Mouse (Mus musculus) small intestine, adult 2 months (tissue): ENCODE data around the gene Gramd1c.

Source experiments
- CTCF ChIP-seq: fragments of 200-500 bp; IDR thresholded peaks from 2 replicates; pipeline ENCODE4 v1.5.1; 2012; ENCODE audit warnings: low read depth, mild to moderate bottlenecking, control low read depth, inconsistent platforms, low read length, moderate library complexity, mixed read lengths; ENCODE audit not compliant: insufficient replicate concordance, insufficient read length; ENCODE audit errors: extremely low read depth
- POLR2A ChIP-seq: fragments of 200-500 bp; IDR thresholded peaks from 2 replicates; pipeline ENCODE4 v1.6.1; 2012; ENCODE audit warnings: low read depth, mild to moderate bottlenecking, control low read depth, inconsistent platforms, low read length, moderate library complexity

- no peak for TF ChIP-seq CTCF
- no peak for TF ChIP-seq POLR2A
Measured at GRCm38 (mm10) chr16:44029273-44029672, 33.9 kb downstream of the Gramd1c start.
